In the genomic region with DNA sequence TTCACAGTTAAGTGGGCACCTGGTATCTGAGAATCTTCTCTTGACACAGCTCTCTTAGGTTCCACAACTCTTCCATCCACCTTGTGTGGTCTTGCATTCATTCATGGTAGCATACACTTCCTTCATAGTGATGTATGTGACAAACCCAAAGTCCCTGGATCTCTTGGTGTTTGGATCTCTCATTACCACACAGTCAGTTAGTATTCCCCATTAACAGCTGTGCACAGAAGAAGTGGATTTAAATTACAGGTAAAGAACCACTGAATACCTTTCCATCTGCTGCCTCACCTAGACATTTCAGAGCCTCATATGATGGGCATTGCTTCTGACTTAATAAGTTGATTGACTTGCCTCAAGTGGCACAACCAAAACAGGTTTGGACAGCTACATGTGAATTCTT, we compare ENCODE assay signal across 28 mouse cellular contexts. TPM values are rescaled to one million over a fixed set of nuclear protein-coding genes. Genes with fewer than 3 reads are reported as not detected.
A peak's percentile ranks its signal among the peaks of the same experiment; 100 is the strongest.
DNase-seq lines count a peak whose midpoint lies in the region; ATAC-seq and TF ChIP-seq lines count a peak whose summit lies in the region.
"Had no signal": no experiment of that assay in that cellular context is flagged by ENCODE, and none has a peak within 500 bp of the region (broad histone marks: within the 10 kb centered on the region; RNA-seq: fewer than 3 reads in every experiment).

Gm5269 (minus strand) TSS at position 101 of the 400 bp plus-strand sequence.

- no peak for ATAC-seq in kidney, postnatal 0 days (replicated peaks; ENCODE audit: low FRiP score, low read depth)
- no peak for ATAC-seq in embryonic facial prominence, embryonic 15.5 days (ENCODE audit: insufficient number of reproducible peaks, low FRiP score, low TSS enrichment, low read depth)
- no peak for ATAC-seq in stomach, embryonic 16.5 days (ENCODE audit: insufficient read depth, low FRiP score)
- ATAC-seq: activated CD4-positive, CD25-positive, alpha-beta regulatory T cell, adult 4 months; forebrain, embryonic 13.5 days; forebrain, embryonic 15.5 days; forebrain, postnatal 0 days; Patski had no signal

- H3K36me3 ChIP-seq in kidney, postnatal 0 days (ENCODE audit: insufficient read depth, low read length), result no peaks in the 10 kb centered on the region
- no peaks in the 10 kb centered on the region for H3K36me3 ChIP-seq in ES-Bruce4 (ENCODE audit: control insufficient read depth, insufficient read depth, low read length, poor library complexity, severe bottlenecking)
- no peaks in the 10 kb centered on the region for H3K36me3 ChIP-seq in embryonic facial prominence, embryonic 15.5 days
- H3K36me3 ChIP-seq in stomach, embryonic 16.5 days (ENCODE audit: control insufficient read depth, insufficient read depth, low read length), result no peaks in the 10 kb centered on the region
- H3K36me3 ChIP-seq: embryonic facial prominence, embryonic 12.5 days; forebrain, embryonic 15.5 days; G1E had no signal

- H3K9ac ChIP-seq in kidney, postnatal 0 days (ENCODE audit: low read depth, low read length), result no peak within 1 kb of the TSS
- H3K9ac ChIP-seq in ES-Bruce4 (ENCODE audit: low read depth, poor library complexity, severe bottlenecking), result no peak within 1 kb of the TSS
- H3K9ac ChIP-seq in embryonic facial prominence, embryonic 15.5 days, result no peak within 1 kb of the TSS
- H3K9ac ChIP-seq in stomach, embryonic 16.5 days (ENCODE audit: low read length), result no peak within 1 kb of the TSS
- H3K9ac ChIP-seq: embryonic facial prominence, embryonic 12.5 days; forebrain, embryonic 13.5 days; forebrain, embryonic 15.5 days; forebrain, postnatal 0 days had no signal

- TF ChIP-seq CTCF in kidney, postnatal 0 days (IDR thresholded peaks at IDR 0.05; ENCODE audit: low read depth), result no peak
- no peak for TF ChIP-seq CTCF in ES-Bruce4 (IDR thresholded peaks at IDR 0.05; ENCODE audit: low read depth, low read length)

- TF ChIP-seq EP300 in ES-Bruce4 (IDR thresholded peaks at IDR 0.05; ENCODE audit: insufficient read depth, low read depth, low read length), result no peak

- H3K27me3 ChIP-seq in kidney, postnatal 0 days (ENCODE audit: insufficient read depth, low read length), result no peaks in the 10 kb centered on the region
- no peaks in the 10 kb centered on the region for H3K27me3 ChIP-seq in ES-Bruce4 (ENCODE audit: control insufficient read depth, insufficient read depth, low read length, poor library complexity, severe bottlenecking)
- H3K27me3 ChIP-seq in embryonic facial prominence, embryonic 15.5 days, result no peaks in the 10 kb centered on the region
- no peaks in the 10 kb centered on the region for H3K27me3 ChIP-seq in stomach, embryonic 16.5 days (ENCODE audit: control insufficient read depth, insufficient read depth, low read length)
- H3K27me3 ChIP-seq: embryonic facial prominence, embryonic 12.5 days; forebrain, embryonic 13.5 days; forebrain, embryonic 15.5 days; Patski had no signal

- no peak within 1 kb of the TSS for H3K4me2 ChIP-seq in kidney, postnatal 0 days (ENCODE audit: low read length)
- no peak within 1 kb of the TSS for H3K4me2 ChIP-seq in embryonic facial prominence, embryonic 15.5 days (replicated peaks)
- no peak within 1 kb of the TSS for H3K4me2 ChIP-seq in stomach, embryonic 16.5 days (ENCODE audit: low read depth, low read length)
- H3K4me2 ChIP-seq: embryonic facial prominence, embryonic 12.5 days; forebrain, embryonic 13.5 days; forebrain, embryonic 15.5 days had no signal

- peak within 1 kb of the TSS; percentile 11; the same call in 1 of the 2 replicates for H3K27ac ChIP-seq in kidney, postnatal 0 days
- no peak within 1 kb of the TSS for H3K27ac ChIP-seq in ES-Bruce4 (ENCODE audit: insufficient read depth, low read length)
- H3K27ac ChIP-seq in embryonic facial prominence, embryonic 15.5 days (replicated peaks), result peak within 1 kb of the TSS; percentile 56; the same call in 1 of the 2 replicates
- peak within 1 kb of the TSS; percentile 64 for H3K27ac ChIP-seq in stomach, embryonic 16.5 days (ENCODE audit: low read length)
- H3K27ac ChIP-seq: embryonic facial prominence, embryonic 12.5 days; forebrain, embryonic 13.5 days; forebrain, embryonic 15.5 days had no signal

- H3K4me3 ChIP-seq in kidney, postnatal 0 days (replicated peaks; ENCODE audit: low read depth, low read length), result no peak within 1 kb of the TSS
- no peak within 1 kb of the TSS for H3K4me3 ChIP-seq in ES-Bruce4 (ENCODE audit: low read depth, low read length)
- no peak within 1 kb of the TSS for H3K4me3 ChIP-seq in embryonic facial prominence, embryonic 15.5 days (replicated peaks)
- H3K4me3 ChIP-seq in stomach, embryonic 16.5 days (replicated peaks; ENCODE audit: low read length), result no peak within 1 kb of the TSS
- H3K4me3 ChIP-seq: embryonic facial prominence, embryonic 12.5 days; forebrain, embryonic 13.5 days; forebrain, embryonic 15.5 days had no signal

- no peaks in the 10 kb centered on the region for H3K4me1 ChIP-seq in kidney, postnatal 0 days (replicated peaks; ENCODE audit: insufficient read depth, low read length)
- H3K4me1 ChIP-seq in ES-Bruce4 (ENCODE audit: control insufficient read depth, insufficient read depth, low read length), result no peaks in the 10 kb centered on the region
- H3K4me1 ChIP-seq in embryonic facial prominence, embryonic 15.5 days, result no peaks in the 10 kb centered on the region
- no peaks in the 10 kb centered on the region for H3K4me1 ChIP-seq in stomach, embryonic 16.5 days (ENCODE audit: control insufficient read depth, insufficient read depth, low read length)
- H3K4me1 ChIP-seq: embryonic facial prominence, embryonic 12.5 days; forebrain, embryonic 13.5 days; forebrain, embryonic 15.5 days had no signal

- TF ChIP-seq POLR2A in ES-Bruce4 (IDR thresholded peaks at IDR 0.05; ENCODE audit: insufficient read depth, low read length), result no peak

- intact Hi-C loops in heart, postnatal 36 days (cut with DNase I), result no loop called here

- H3K9me3 ChIP-seq in kidney, postnatal 0 days (replicated peaks; ENCODE audit: low read length), result no peaks in the 10 kb centered on the region
- H3K9me3 ChIP-seq in ES-Bruce4 (replicated peaks; ENCODE audit: control insufficient read depth, insufficient read depth, low read length, poor library complexity, severe bottlenecking), result no peaks in the 10 kb centered on the region
- no peaks in the 10 kb centered on the region for H3K9me3 ChIP-seq in embryonic facial prominence, embryonic 15.5 days (replicated peaks)
- H3K9me3 ChIP-seq in stomach, embryonic 16.5 days (replicated peaks; ENCODE audit: control insufficient read depth, low read length), result no peaks in the 10 kb centered on the region
- H3K9me3 ChIP-seq: embryonic facial prominence, embryonic 12.5 days; forebrain, embryonic 13.5 days; forebrain, embryonic 15.5 days; G1E had no signal

- DNase-seq in kidney, postnatal 0 days (ENCODE audit: low spot score), result no peak
- DNase-seq in kidney, postnatal 4 days, result no peak
- DNase-seq in lung, postnatal 4 days, result no peak
- no peak for DNase-seq in heart, adult 11 months
- no peak for DNase-seq in heart, postnatal 36 days
- DNase-seq: adrenal gland, adult 8-10 months; adrenal gland, postnatal 14 days; adrenal gland, postnatal 36 days; cerebellum, adult 11-12 months; cerebellum, adult 2 months; cerebellum, adult 9-10 months; cerebellum, postnatal 14 days; cerebellum, postnatal 36 days; embryo, embryonic 11 days; forebrain, postnatal 0 days had no signal

RNA-seq across cellular contexts. Expression of gene Gm5269, which starts in this region (rescaled TPM):
- polyA plus RNA-seq in kidney, postnatal 0 days (2015; fragmentation: Nextera tagmentation; extraction: Ambion mirVana), result not detected in 2 replicates
- polyA plus RNA-seq in ES-Bruce4 (2011; ENCODE audit: insufficient read depth, insufficient read length, low read depth, missing spikeins), result 146 and 181 TPM in 2 replicates
- polyA plus RNA-seq in embryonic facial prominence, embryonic 15.5 days (2015; fragmentation: Nextera tagmentation; extraction: Ambion mirVana), result not detected in 2 replicates
- polyA plus RNA-seq in stomach, embryonic 16.5 days (2015; fragmentation: Nextera tagmentation; extraction: Ambion mirVana), result not detected in 2 replicates
- total RNA-seq in heart, postnatal 36 days (2021), result not detected
- total RNA-seq: adrenal gland, adult 18-20 months; adrenal gland, adult 8-10 months; adrenal gland, postnatal 14 days; adrenal gland, postnatal 36 days; common myeloid progenitor, adult 5-6 weeks; forebrain, postnatal 0 days; G1E had no signal
- polyA plus RNA-seq: activated CD4-positive, CD25-positive, alpha-beta regulatory T cell, adult 4 months; C2C12; cerebellum, adult 2 months; embryonic facial prominence, embryonic 12.5 days; forebrain, embryonic 11.5 days; forebrain, embryonic 13.5 days; forebrain, embryonic 15.5 days; forebrain, postnatal 0 days; G1E; Patski had no signal

Comparison
In these comparisons a context has a peak if more than half of its experiments do, and no peak if none do; other contexts are left out.
1. RNA of gene Gm5269 (polyA plus RNA-seq): 146 to 181 TPM in ES-Bruce4; not detected in kidney, postnatal 0 days, not detected in embryonic facial prominence, embryonic 15.5 days and not detected in stomach, embryonic 16.5 days; every median in the first group is over 100 times any median in the second.